In genomic region chr2:170206870-170207269, GRCm38 (mm10) we compare ENCODE assay signal across 12 mouse cellular contexts. TPM values are rescaled to one million over a fixed set of nuclear protein-coding genes. Genes with fewer than 3 reads are reported as not detected.
A peak's percentile ranks its signal among the peaks of the same experiment; 100 is the strongest.
DNase-seq lines count a peak whose midpoint lies in the region; ATAC-seq and TF ChIP-seq lines count a peak whose summit lies in the region.
"Had no signal": no experiment of that assay in that cellular context is flagged by ENCODE, and none has a peak within 500 bp of the region (broad histone marks: within the 10 kb centered on the region; RNA-seq: fewer than 3 reads in every experiment).

No protein-coding gene starts in this region.

- no peak for TF ChIP-seq EP300 in liver, embryonic 14.5 days (IDR thresholded peaks at IDR 0.05; ENCODE audit: low read depth)

- no peaks in the 10 kb centered on the region for H3K36me3 ChIP-seq in intestine, embryonic 14.5 days (ENCODE audit: control insufficient read depth, insufficient read depth, low read length)
- no peaks in the 10 kb centered on the region for H3K36me3 ChIP-seq in intestine, postnatal 0 days (ENCODE audit: control insufficient read depth, insufficient read depth)
- H3K36me3 ChIP-seq in neural tube, embryonic 11.5 days (ENCODE audit: control insufficient read depth, insufficient read depth, low read length): no peaks in the 10 kb centered on the region
- H3K36me3 ChIP-seq in liver, embryonic 14.5 days (replicated peaks; ENCODE audit: control insufficient read depth, insufficient read depth, low read depth): no peaks in the 10 kb centered on the region

- WGBS in intestine, embryonic 14.5 days: 36% methylated on average over 14 of the region's 14 CpGs
- 50% methylated on average over 14 of the region's 14 CpGs for WGBS in intestine, postnatal 0 days
- 39% methylated on average over 14 of the region's 14 CpGs for WGBS in neural tube, embryonic 11.5 days
- WGBS in liver, embryonic 14.5 days (ENCODE audit: insufficient replicate concordance): 53% methylated on average over 14 of the region's 14 CpGs

- no peak for ATAC-seq in intestine, embryonic 14.5 days (replicated peaks; ENCODE audit: low FRiP score, low TSS enrichment, low read depth)
- ATAC-seq in intestine, postnatal 0 days: no peak
- no peak for ATAC-seq in neural tube, embryonic 11.5 days (ENCODE audit: insufficient read depth, low FRiP score, low TSS enrichment)
- no peak for ATAC-seq in liver, embryonic 14.5 days (ENCODE audit: insufficient read depth)
- ATAC-seq: hindbrain, embryonic 16.5 days had no signal

- no peaks in the 10 kb centered on the region for H3K27me3 ChIP-seq in intestine, embryonic 14.5 days (replicated peaks; ENCODE audit: control insufficient read depth, insufficient read depth, low read length)
- no peaks in the 10 kb centered on the region for H3K27me3 ChIP-seq in intestine, postnatal 0 days (replicated peaks; ENCODE audit: control insufficient read depth, insufficient read depth, low read length)
- no peaks in the 10 kb centered on the region for H3K27me3 ChIP-seq in neural tube, embryonic 11.5 days (ENCODE audit: control insufficient read depth, insufficient read depth, low read length)
- H3K27me3 ChIP-seq in liver, embryonic 14.5 days (ENCODE audit: control insufficient read depth, insufficient read depth, low read length): no peaks in the 10 kb centered on the region
- H3K27me3 ChIP-seq: CH12.LX had no signal

- H3K4me3 ChIP-seq in intestine, embryonic 14.5 days (ENCODE audit: low read depth, low read length): no peak overlapping the region
- no peak overlapping the region for H3K4me3 ChIP-seq in intestine, postnatal 0 days (ENCODE audit: low read depth, low read length)
- no peak overlapping the region for H3K4me3 ChIP-seq in neural tube, embryonic 11.5 days (ENCODE audit: low read depth, low read length)
- H3K4me3 ChIP-seq in liver, embryonic 14.5 days (ENCODE audit: insufficient read depth in 1 of 2, low read depth in 2 of 2, low read length in 2 of 2): no peak overlapping the region

- DNase-seq in intestine, embryonic 14.5 days (ENCODE audit: low spot score): no peak
- no peak for DNase-seq in neural tube, embryonic 11.5 days (ENCODE audit: low spot score)
- no peak for DNase-seq in neural tube, embryonic 10.5 days (ENCODE audit: extremely low spot score, low spot score)
- DNase-seq in ZHBTc4 (ENCODE audit: low read depth, low spot score): peak; percentile 87
- DNase-seq in liver, embryonic 14.5 days (ENCODE audit: low read depth in 3 of 3, low spot score in 3 of 3): no peak
- DNase-seq in cerebellum, adult 11-12 months: no peak
- no peak for DNase-seq in layer of hippocampus, postnatal 10 days (ENCODE audit: low spot score in 2 of 2)
- DNase-seq: cerebellum, adult 18-20 months; lung, adult 2 months had no signal

- no peak overlapping the region for H3K27ac ChIP-seq in intestine, embryonic 14.5 days (ENCODE audit: low read depth)
- H3K27ac ChIP-seq in intestine, postnatal 0 days (ENCODE audit: low read depth, low read length): no peak overlapping the region
- H3K27ac ChIP-seq in neural tube, embryonic 11.5 days (ENCODE audit: low read depth, low read length): no peak overlapping the region
- H3K27ac ChIP-seq in liver, embryonic 14.5 days: no peak overlapping the region; the same call in 1 of the 2 replicates

- H3K9ac ChIP-seq in intestine, embryonic 14.5 days (ENCODE audit: low read length): no peak overlapping the region
- H3K9ac ChIP-seq in intestine, postnatal 0 days (ENCODE audit: low read depth, low read length): no peak overlapping the region
- H3K9ac ChIP-seq in neural tube, embryonic 11.5 days (ENCODE audit: low read length): no peak overlapping the region
- no peak overlapping the region for H3K9ac ChIP-seq in liver, embryonic 14.5 days (replicated peaks)

- peaks cover 12% of the 10 kb centered on the region for H3K4me1 ChIP-seq in intestine, embryonic 14.5 days (replicated peaks; ENCODE audit: control insufficient read depth, insufficient read depth, low read length)
- H3K4me1 ChIP-seq in intestine, postnatal 0 days (replicated peaks; ENCODE audit: control insufficient read depth, insufficient read depth, low read length): no peaks in the 10 kb centered on the region
- H3K4me1 ChIP-seq in neural tube, embryonic 11.5 days (ENCODE audit: control insufficient read depth, insufficient read depth, low read length): peaks cover 15% of the 10 kb centered on the region
- H3K4me1 ChIP-seq in liver, embryonic 14.5 days (replicated peaks; ENCODE audit: control insufficient read depth in 2 of 2, insufficient read depth in 2 of 2, low read length in 1 of 2): peaks cover 16 to 22% of the 10 kb centered on the region in 2 experiments

- H3K9me3 ChIP-seq in intestine, embryonic 14.5 days (ENCODE audit: control insufficient read depth, low read length): no peaks in the 10 kb centered on the region
- no peaks in the 10 kb centered on the region for H3K9me3 ChIP-seq in intestine, postnatal 0 days (ENCODE audit: control insufficient read depth)
- no peaks in the 10 kb centered on the region for H3K9me3 ChIP-seq in neural tube, embryonic 11.5 days (ENCODE audit: control insufficient read depth, low read length)
- H3K9me3 ChIP-seq in liver, embryonic 14.5 days (ENCODE audit: control insufficient read depth, low read length): no peaks in the 10 kb centered on the region

- TF ChIP-seq CTCF in intestine, postnatal 0 days (IDR thresholded peaks at IDR 0.05; ENCODE audit: low read depth): no peak
- no peak for TF ChIP-seq CTCF in liver, embryonic 14.5 days (IDR thresholded peaks at IDR 0.05; ENCODE audit: low read depth)

- H3K4me2 ChIP-seq in intestine, embryonic 14.5 days (ENCODE audit: low read length): peak overlapping the region; percentile 75; the same call in 1 of the 2 replicates
- no peak overlapping the region for H3K4me2 ChIP-seq in intestine, postnatal 0 days (replicated peaks; ENCODE audit: low read depth)
- H3K4me2 ChIP-seq in neural tube, embryonic 11.5 days (ENCODE audit: low read depth): 0 out of 2 replicates have a peak overlapping the region, but pooled peaks have one; percentile 5
- peak overlapping the region; percentile 97 for H3K4me2 ChIP-seq in liver, embryonic 14.5 days (ENCODE audit: low read depth)

RNA-seq across cellular contexts. Expression of gene Zfp217, which starts 59.0 kb away (rescaled TPM):
- 3.8 and 4.3 TPM in 2 replicates for polyA plus RNA-seq in intestine, embryonic 14.5 days (2014; fragmentation: Nextera tagmentation; extraction: Ambion mirVana)
- polyA plus RNA-seq in intestine, postnatal 0 days (2015; fragmentation: Nextera tagmentation; extraction: Ambion mirVana): 2.2 TPM in 2 replicates
- polyA plus RNA-seq in neural tube, embryonic 11.5 days (2014; fragmentation: Nextera tagmentation; extraction: Ambion mirVana): 3.5 and 3.6 TPM in 2 replicates
- polyA plus RNA-seq in liver, embryonic 14.5 days (2012; rRNA removed): 4.2 and 4.8 TPM in 2 replicates
- 2.3 and 3.5 TPM in 2 replicates for polyA plus RNA-seq in liver, embryonic 14.5 days (2014; fragmentation: Nextera tagmentation; extraction: Ambion mirVana)
- 1 to 10 TPM; 4.5 to 5.5 TPM for total RNA-seq in layer of hippocampus, postnatal 10 days (2021)
